Mouse (Mus musculus): ENCODE measurements around the gene Zfp46. TPM values are rescaled to one million over a fixed set of nuclear protein-coding genes. Genes with fewer than 3 reads are reported as not detected.

Zfp46 gene
- polyA plus RNA-seq, 1 experiment from 2014 or later: 47.7 TPM

GRCm38 (mm10) chr4:136282621-136283480, 1.6 kb upstream of the Zfp46 start:
- no peaks in the 10 kb centered on the region for H3K9me3 ChIP-seq (ENCODE audit: control insufficient read depth, low read length)
- H3K27me3 ChIP-seq (ENCODE audit: control insufficient read depth, insufficient read depth, low read length): no peaks in the 10 kb centered on the region
- ATAC-seq (ENCODE audit: low FRiP score, low TSS enrichment) (no peak), DNase-seq (peak; percentile 62)
- WGBS: 8% methylated on average over 10 of the region's 10 CpGs
- peak overlapping the region; percentile 18; the same call in 1 of the 2 replicates for H3K9ac ChIP-seq (replicated peaks; ENCODE audit: low read length)
- peak overlapping the region; percentile 92 for H3K27ac ChIP-seq (replicated peaks; ENCODE audit: low read depth, low read length)
- H3K4me2 ChIP-seq (ENCODE audit: low read length): peak overlapping the region; percentile 14
- H3K4me3 ChIP-seq (replicated peaks; ENCODE audit: low read depth, low read length): no peak overlapping the region
- peaks cover 36% of the 10 kb centered on the region for H3K4me1 ChIP-seq (ENCODE audit: control insufficient read depth, insufficient read depth, low read length)
- H3K36me3 ChIP-seq (ENCODE audit: control insufficient read depth, insufficient read depth, low read length): peaks cover 7% of the 10 kb centered on the region

DNA sequence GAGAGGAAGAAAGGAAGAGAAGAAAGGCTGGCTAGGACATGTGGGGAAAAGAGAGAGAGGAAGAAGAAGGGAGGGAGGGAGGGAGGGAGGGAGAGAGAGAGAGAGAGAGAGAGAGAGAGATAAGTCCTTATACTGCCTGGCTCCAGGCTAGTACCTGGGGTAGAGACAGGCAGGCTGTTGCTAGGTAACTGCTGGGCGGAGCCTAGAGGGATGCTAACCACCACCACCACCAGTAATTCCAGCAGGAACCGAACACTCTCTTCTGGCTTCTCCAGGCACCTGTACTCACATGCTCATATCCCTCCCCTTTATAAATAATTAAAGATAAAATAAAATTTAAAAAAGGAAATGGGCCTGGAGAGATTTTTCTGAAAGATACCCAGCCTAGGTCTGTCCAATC, 700 bp upstream of the Zfp46 start:
- Histone ChIP-seq H3K27me3 (ENCODE audit: control insufficient read depth, insufficient read depth, low read length) (peaks cover 2% of the 10 kb centered on the region; the same call in 1 of the 2 replicates), H3K4me1 (ENCODE audit: control insufficient read depth, insufficient read depth, low read length) (peaks cover 36% of the 10 kb centered on the region), H3K36me3 (ENCODE audit: control insufficient read depth, insufficient read depth, low read length) (peaks cover 16% of the 10 kb centered on the region), H3K27ac (replicated peaks; ENCODE audit: low read depth, low read length) (peak overlapping the region; percentile 92), H3K9me3 (ENCODE audit: control insufficient read depth, low read length) (no peaks in the 10 kb centered on the region), H3K4me2 (ENCODE audit: low read length) (peak overlapping the region; percentile 84), H3K9ac (replicated peaks; ENCODE audit: low read length) (0 out of 2 replicates have a peak overlapping the region, but pooled peaks have one; percentile 80), H3K4me3 (replicated peaks; ENCODE audit: low read depth, low read length) (no peak overlapping the region)
- ATAC-seq (ENCODE audit: low FRiP score, low TSS enrichment) (no peak), DNase-seq (peak; percentile 81)
- 11% methylated on average over 2 of the region's 2 CpGs for WGBS

DNA sequence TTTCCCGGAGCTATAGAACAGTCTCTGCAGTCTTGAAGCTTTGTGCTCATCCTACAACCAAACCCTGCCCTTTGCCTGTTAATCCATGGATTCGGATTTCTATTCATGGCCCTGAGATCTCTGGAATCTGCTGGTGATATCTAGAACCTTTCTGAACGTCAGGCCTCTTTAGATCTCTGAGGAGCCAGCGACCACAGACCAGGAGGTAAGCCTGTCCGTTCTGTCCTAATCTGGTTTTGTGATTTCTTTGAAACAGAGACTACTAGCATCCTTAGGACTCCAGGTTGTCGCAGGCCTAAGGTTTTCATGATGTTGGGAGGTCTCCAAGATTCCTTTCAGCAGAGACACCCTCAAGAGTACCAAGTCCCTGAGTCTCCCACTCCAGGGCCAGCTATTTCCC, 408 bp downstream of the Zfp46 start:
- peaks cover 9% of the 10 kb centered on the region; the same call in 1 of the 2 replicates for H3K27me3 ChIP-seq (ENCODE audit: control insufficient read depth, insufficient read depth, low read length)
- DNase-seq (no peak), ATAC-seq (ENCODE audit: low FRiP score, low TSS enrichment) (no peak)
- H3K9me3 ChIP-seq (ENCODE audit: control insufficient read depth, low read length): no peaks in the 10 kb centered on the region
- peak overlapping the region; percentile 80 for H3K9ac ChIP-seq (replicated peaks; ENCODE audit: low read length)
- H3K4me3 ChIP-seq (replicated peaks; ENCODE audit: low read depth, low read length): peak overlapping the region; percentile 71
- peaks cover 26% of the 10 kb centered on the region for H3K36me3 ChIP-seq (ENCODE audit: control insufficient read depth, insufficient read depth, low read length)
- peak overlapping the region; percentile 92 for H3K27ac ChIP-seq (replicated peaks; ENCODE audit: low read depth, low read length)
- H3K4me1 ChIP-seq (ENCODE audit: control insufficient read depth, insufficient read depth, low read length): peaks cover 36% of the 10 kb centered on the region
- WGBS: 13% methylated on average over 6 of the region's 6 CpGs
- peak overlapping the region; percentile 84 for H3K4me2 ChIP-seq (ENCODE audit: low read length)

- peak overlapping the region; percentile 84 for H3K4me2 ChIP-seq (ENCODE audit: low read length)
- peak; percentile 92 for ATAC-seq (ENCODE audit: low FRiP score, low TSS enrichment)
- peaks cover 9% of the 10 kb centered on the region; the same call in 1 of the 2 replicates for H3K27me3 ChIP-seq (ENCODE audit: control insufficient read depth, insufficient read depth, low read length)
- peaks cover 31% of the 10 kb centered on the region for H3K36me3 ChIP-seq (ENCODE audit: control insufficient read depth, insufficient read depth, low read length)
- H3K27ac ChIP-seq (replicated peaks; ENCODE audit: low read depth, low read length): peak overlapping the region; percentile 92
- WGBS: 1% methylated on average over 25 of the region's 25 CpGs
- H3K4me1 ChIP-seq (ENCODE audit: control insufficient read depth, insufficient read depth, low read length): peaks cover 39% of the 10 kb centered on the region
- H3K9ac ChIP-seq (replicated peaks; ENCODE audit: low read length): peak overlapping the region; percentile 80
- H3K9me3 ChIP-seq (ENCODE audit: control insufficient read depth, low read length): no peaks in the 10 kb centered on the region
- DNase-seq: peak; percentile 96
- H3K4me3 ChIP-seq (replicated peaks; ENCODE audit: low read depth, low read length): peak overlapping the region; percentile 71
These were observed 896 bp downstream of the Zfp46 start for GRCm38 (mm10) chr4:136285348-136285810.

DNA sequence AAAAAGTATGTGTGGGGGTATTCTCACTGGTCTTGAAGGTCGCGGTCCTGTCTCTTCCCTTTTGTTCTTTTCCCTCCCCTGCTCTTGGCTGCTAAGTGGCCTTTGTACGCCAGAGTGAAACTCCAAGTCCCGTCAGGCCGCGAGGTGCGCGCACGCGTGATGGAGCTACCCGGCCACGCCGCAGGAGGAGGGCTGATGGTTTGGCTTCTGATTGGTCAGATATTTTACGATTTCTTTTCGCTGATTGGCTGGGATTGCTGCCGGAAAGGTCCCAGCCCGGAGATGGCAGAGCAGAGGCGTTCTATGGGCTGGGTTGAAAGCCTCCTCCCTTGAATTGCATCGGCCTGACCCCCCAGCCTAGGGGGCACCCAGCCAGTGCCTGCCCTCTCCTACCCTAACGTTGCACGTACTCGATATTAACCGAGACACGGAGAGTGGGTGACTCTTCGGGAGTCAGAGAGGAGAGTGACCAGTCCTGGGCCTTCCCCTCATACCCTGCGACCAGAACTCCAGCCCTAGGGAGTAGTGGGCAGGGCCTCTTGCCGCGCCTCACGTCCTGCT, 1.4 kb downstream of the Zfp46 start:
- Histone ChIP-seq H3K36me3 (ENCODE audit: control insufficient read depth, insufficient read depth, low read length) (peaks cover 36% of the 10 kb centered on the region), H3K9ac (replicated peaks; ENCODE audit: low read length) (peak overlapping the region; percentile 80), H3K4me2 (ENCODE audit: low read length) (peak overlapping the region; percentile 84), H3K4me1 (ENCODE audit: control insufficient read depth, insufficient read depth, low read length) (peaks cover 43% of the 10 kb centered on the region), H3K9me3 (ENCODE audit: control insufficient read depth, low read length) (no peaks in the 10 kb centered on the region), H3K27me3 (ENCODE audit: control insufficient read depth, insufficient read depth, low read length) (peaks cover 9% of the 10 kb centered on the region; the same call in 1 of the 2 replicates), H3K27ac (replicated peaks; ENCODE audit: low read depth, low read length) (peak overlapping the region; percentile 92), H3K4me3 (replicated peaks; ENCODE audit: low read depth, low read length) (peak overlapping the region; percentile 71)
- DNase-seq: peak; percentile 99
- 0% methylated on average over 29 of the region's 29 CpGs for WGBS
- peak; percentile 88 for ATAC-seq (ENCODE audit: low FRiP score, low TSS enrichment)

- Histone ChIP-seq H3K4me3 (replicated peaks; ENCODE audit: low read depth, low read length) (no peak overlapping the region), H3K4me1 (ENCODE audit: control insufficient read depth, insufficient read depth, low read length) (peaks cover 19% of the 10 kb centered on the region; the same call in 1 of the 2 replicates), H3K4me2 (ENCODE audit: low read length) (peak overlapping the region; percentile 33), H3K27ac (replicated peaks; ENCODE audit: low read depth, low read length) (no peak overlapping the region), H3K27me3 (ENCODE audit: control insufficient read depth, insufficient read depth, low read length) (peaks cover 9% of the 10 kb centered on the region; the same call in 1 of the 2 replicates), H3K9me3 (ENCODE audit: control insufficient read depth, low read length) (no peaks in the 10 kb centered on the region), H3K36me3 (ENCODE audit: control insufficient read depth, insufficient read depth, low read length) (peaks cover 72% of the 10 kb centered on the region), H3K9ac (replicated peaks; ENCODE audit: low read length) (0 out of 2 replicates have a peak overlapping the region, but pooled peaks have one; percentile 36)
- 25% methylated on average over 66 of the region's 66 CpGs for WGBS
- ATAC-seq (ENCODE audit: low FRiP score, low TSS enrichment) (no peak), DNase-seq (peak; percentile 52)
These were observed 5.7 kb downstream of the Zfp46 start for GRCm38 (mm10) chr4:136289918-136290780.

DNA sequence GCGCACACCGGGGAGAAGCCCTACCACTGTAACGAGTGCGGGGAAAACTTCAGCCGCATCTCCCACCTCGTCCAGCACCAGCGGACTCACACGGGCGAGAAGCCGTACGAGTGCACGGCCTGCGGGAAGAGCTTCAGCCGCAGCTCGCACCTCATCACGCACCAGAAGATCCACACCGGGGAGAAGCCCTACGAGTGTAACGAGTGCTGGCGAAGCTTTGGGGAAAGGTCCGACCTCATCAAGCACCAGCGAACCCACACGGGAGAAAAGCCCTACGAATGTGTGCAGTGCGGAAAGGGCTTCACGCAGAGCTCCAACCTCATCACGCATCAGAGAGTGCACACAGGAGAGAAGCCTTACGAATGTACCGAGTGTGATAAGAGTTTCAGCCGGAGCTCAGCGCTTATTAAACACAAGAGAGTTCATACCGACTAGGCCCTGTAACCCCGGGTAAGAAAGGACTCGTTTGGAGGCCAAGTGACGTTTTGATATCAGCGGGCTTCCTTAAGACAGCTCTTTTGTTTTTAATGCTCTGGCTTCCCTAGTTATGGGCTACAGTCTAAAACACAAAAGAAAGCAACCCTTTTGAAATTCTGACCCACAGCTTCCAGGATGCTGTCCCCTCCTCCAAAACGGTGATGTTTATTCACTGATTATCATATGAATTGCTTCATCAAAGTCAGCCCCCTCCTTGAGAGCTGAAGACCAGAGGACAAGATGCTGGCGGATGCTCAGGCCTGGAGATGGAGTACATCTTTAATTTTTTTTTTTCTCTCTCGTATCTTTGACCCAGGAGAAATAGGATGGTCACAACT, 6.5 kb downstream of the Zfp46 start:
- H3K27ac ChIP-seq (replicated peaks; ENCODE audit: low read depth, low read length): 0 out of 2 replicates have a peak overlapping the region, but pooled peaks have one; percentile 5
- H3K9ac ChIP-seq (replicated peaks; ENCODE audit: low read length): no peak overlapping the region; the same call in 1 of the 2 replicates
- peaks cover 72% of the 10 kb centered on the region for H3K36me3 ChIP-seq (ENCODE audit: control insufficient read depth, insufficient read depth, low read length)
- peaks cover 9% of the 10 kb centered on the region; the same call in 1 of the 2 replicates for H3K27me3 ChIP-seq (ENCODE audit: control insufficient read depth, insufficient read depth, low read length)
- peak; percentile 52 for DNase-seq
- ATAC-seq (ENCODE audit: low FRiP score, low TSS enrichment): no peak
- H3K4me3 ChIP-seq (replicated peaks; ENCODE audit: low read depth, low read length): no peak overlapping the region
- no peaks in the 10 kb centered on the region for H3K9me3 ChIP-seq (ENCODE audit: control insufficient read depth, low read length)
- peak overlapping the region; percentile 33 for H3K4me2 ChIP-seq (ENCODE audit: low read length)
- 22% methylated on average over 39 of the region's 39 CpGs for WGBS
- peaks cover 19% of the 10 kb centered on the region; the same call in 1 of the 2 replicates for H3K4me1 ChIP-seq (ENCODE audit: control insufficient read depth, insufficient read depth, low read length)
